Mouse (Mus musculus): Measurements from ENCODE around the gene Lrrc75b.
"Not testable (repeated sequence)": the region's sequence is repeated elsewhere in the genome, so short reads cannot be mapped to it uniquely, and the experiment has no call there.

Lrrc75b gene

GRCm38 (mm10) chr10:75566765-75567164 lies 6.6 kb upstream of the Lrrc75b start:
- not testable (repeated sequence) for DNase-seq

DNA sequence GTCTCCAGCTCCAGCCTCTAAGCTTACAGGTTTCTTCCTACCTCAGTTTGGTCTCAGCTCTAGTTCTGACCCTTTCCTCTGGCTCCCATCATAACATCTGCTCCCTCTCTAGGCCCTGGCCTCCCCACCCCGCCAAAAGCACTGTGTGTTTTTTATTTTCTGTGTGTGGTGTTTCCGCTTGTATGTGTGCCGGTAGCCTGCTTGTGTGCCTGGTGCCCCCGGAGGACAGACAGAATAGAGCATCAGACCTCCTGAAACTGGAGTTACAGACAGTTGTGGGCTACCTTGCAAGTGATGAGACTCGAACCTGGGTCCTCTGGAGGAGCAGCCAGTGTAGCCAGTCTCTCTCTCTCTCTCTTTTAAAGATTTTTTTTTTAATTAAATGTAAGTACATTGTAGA lies 6.2 kb upstream of the Lrrc75b start:
- no peak for DNase-seq

- DNase-seq, result peak; percentile 98
These were observed 5.8 kb upstream of the Lrrc75b start for GRCm38 (mm10) chr10:75565906-75566305.

DNA sequence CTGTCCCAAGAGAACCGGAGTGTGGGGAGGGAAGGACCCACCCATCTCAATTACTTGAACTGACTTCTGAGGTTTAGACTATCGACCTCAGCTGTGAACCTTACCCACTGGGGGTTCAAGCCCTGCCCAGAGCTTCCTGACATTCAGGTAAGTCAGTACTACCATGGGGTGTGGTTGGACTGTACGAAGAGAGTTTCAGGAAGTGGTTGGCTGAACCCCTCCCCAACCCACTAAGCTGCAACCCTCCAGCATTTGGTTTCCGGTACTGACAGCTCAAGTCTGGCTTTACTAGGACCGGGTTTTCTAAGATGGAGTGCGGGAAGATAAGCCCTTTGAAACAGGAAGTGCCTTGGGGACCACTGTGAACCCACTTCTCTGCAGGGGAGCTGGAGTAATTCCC lies 5.3 kb upstream of the Lrrc75b start:
- no peak for DNase-seq

DNA sequence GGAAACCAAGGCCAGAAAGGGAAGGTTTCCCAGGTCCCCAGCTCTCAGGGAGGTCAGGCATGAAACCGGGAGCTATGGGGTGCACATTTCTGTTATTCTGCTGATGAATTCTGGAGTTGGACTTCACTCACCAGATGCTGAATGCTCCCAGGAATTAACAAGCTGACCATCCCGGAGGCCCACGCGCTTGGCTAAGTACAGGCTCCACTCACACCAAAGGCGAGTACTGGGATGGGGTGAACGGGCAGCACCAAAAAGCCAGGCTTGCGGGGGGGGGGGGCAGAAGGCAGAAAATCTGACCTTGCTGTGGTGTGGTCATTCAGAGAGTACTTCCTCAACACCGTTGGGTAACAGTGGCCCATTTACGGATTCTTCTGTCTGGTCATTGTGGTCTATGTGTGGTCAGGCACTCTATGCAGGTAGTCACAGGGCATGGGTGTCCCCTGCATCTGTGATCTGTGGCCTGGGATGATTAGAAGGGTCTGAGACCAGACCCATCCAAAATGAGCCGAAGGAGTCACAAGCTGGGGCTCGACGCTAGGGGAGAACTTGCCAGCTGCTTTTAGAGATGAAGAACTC lies 4.6 kb upstream of the Lrrc75b start:
- DNase-seq, result no peak

- no peak for DNase-seq
These were observed 2.5 kb upstream of the Lrrc75b start for GRCm38 (mm10) chr10:75562596-75562995.

DNA sequence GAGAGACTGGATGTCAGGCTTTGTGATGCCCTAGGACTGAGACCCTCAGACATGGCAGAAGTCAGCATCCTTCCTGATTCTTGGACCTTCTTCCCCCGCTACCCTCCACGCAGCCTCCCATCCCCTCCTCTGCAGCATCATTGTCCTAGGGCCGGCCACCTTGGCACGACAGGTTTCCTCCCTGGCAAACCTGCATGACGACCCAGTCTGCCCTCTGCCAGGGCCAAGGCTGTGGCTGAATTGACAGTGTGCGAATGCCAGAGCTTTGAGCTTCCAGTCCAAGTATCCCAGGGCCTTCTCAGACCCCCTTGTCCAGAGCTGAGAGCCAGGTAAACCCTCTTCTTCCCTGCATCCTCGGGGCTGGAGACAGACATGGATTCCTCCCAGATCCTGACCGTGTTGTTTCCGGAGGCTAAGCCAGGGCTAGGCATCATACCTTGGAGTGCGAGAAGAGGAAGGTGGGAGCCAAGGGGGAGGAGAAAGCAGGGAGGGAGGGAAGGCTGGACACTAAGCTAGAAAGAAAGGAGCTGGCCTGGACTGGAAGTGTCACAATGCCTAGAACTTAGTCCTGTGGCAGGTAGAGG lies 1.0 kb upstream of the Lrrc75b start, which contains the start of gene Ggt1:
Gene Ggt1 (plus strand): TSS at position 534 of the 584 bp plus-strand sequence.
- DNase-seq, result no peak

GRCm38 (mm10) chr10:75560549-75560899 lies 394 bp upstream of the Lrrc75b start:
- DNase-seq, result no peak

- no peak for DNase-seq
These were observed 972 bp downstream of the Lrrc75b start for GRCm38 (mm10) chr10:75559041-75559675.

GRCm38 (mm10) chr10:75558515-75558914 lies 1.6 kb downstream of the Lrrc75b start:
- peak; percentile 45 for DNase-seq

- DNase-seq, result no peak
These were observed 4.1 kb downstream of the Lrrc75b start for GRCm38 (mm10) chr10:75556026-75556425.

DNA sequence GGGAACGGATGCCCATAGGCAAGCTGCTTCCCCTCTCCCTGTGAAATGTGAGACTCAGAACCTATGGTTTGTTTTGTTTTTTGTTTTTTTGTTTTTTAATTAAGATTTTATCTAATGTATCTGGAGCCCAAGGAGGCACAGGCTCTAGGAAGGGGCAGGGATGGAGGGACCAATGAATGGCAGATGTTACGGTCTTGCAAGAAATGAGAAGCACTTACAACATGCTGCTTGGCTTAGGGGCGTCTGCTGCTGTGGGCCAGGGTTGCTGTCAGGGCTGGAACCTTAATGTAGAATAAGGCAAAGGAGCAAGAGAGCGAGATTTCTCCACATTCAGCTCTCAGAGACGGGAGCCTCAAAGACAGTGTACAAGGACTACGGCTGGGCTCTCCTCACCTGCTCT lies 4.6 kb downstream of the Lrrc75b start:
- no peak for DNase-seq

- DNase-seq, result no peak
These were observed 6.0 kb downstream of the Lrrc75b start for GRCm38 (mm10) chr10:75554090-75554489.

GRCm38 (mm10) chr10:75552701-75553450 lies 7.3 kb downstream of the Lrrc75b start:
- DNase-seq, result no peak

DNA sequence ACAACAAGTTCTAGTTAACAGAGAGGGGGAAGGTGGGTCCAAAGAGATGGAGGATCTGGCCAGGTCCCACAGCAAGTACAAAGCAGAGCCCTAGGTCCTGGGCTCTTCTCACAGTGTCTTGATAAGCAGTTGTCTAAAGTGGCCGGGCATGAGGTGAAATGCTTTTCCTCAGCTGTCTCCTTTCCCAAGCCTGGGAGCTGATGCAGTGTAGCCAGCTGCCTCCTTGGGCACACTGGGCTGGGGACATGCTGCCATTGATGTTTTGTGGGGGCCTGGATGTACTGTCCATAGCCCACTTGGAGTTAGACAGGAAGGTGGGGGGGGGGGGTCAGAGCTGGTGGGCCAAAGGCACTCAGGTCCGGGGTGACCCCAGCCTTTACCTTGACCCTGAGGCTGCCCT lies 8.0 kb downstream of the Lrrc75b start:
- no peak for DNase-seq

- DNase-seq, result no peak
These were observed 9.0 kb downstream of the Lrrc75b start for GRCm38 (mm10) chr10:75551175-75551574.

DNA sequence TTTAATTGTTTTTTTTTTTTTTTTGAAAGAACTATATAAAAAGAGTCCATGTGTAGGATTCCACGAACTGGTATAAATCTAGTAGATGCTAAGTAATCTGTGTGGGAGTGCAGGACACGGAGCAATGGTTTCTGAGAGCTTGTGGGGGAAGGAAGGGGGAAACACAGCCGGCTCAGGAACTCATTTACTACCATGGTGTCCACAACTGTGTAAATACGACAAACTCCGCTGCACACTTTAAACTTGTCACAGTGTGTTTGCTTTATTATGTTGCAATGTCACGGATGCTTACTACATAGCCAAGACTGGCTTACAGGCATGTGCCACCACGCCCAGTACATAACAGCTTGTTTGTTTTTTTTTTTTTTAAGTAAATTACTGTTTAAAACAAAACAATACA lies 10.2 kb downstream of the Lrrc75b start:
- DNase-seq, result no peak

GRCm38 (mm10) chr10:75548486-75548885 lies 11.6 kb downstream of the Lrrc75b start:
- DNase-seq, result no peak

DNA sequence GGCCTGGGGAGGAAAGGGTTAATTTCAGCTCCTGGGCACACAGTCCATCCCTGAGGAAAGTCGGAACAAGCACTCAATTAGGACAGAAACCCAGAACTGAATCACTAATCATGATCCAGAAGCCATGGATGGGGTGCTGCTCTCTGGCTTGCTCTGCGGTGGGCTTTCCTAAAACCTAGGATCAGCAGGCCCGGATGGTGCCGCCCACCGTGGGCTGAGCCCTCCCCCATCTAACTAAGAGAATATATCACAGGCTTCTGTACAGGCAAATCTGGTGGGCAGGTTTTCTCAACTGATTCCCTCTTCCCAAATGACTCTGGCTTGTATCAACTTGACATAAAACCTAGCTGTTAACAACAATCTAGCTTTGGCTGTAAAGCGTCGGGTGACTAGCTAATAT lies 12.2 kb downstream of the Lrrc75b start:
- no peak for DNase-seq

- no peak for DNase-seq
These were observed 24.0 kb downstream of the Lrrc75b start for GRCm38 (mm10) chr10:75536123-75536522.

GRCm38 (mm10) chr10:75535423-75535822 lies 24.7 kb downstream of the Lrrc75b start:
- no peak for DNase-seq

- DNase-seq, result no peak
These were observed 25.2 kb downstream of the Lrrc75b start for GRCm38 (mm10) chr10:75534934-75535333.

DNA sequence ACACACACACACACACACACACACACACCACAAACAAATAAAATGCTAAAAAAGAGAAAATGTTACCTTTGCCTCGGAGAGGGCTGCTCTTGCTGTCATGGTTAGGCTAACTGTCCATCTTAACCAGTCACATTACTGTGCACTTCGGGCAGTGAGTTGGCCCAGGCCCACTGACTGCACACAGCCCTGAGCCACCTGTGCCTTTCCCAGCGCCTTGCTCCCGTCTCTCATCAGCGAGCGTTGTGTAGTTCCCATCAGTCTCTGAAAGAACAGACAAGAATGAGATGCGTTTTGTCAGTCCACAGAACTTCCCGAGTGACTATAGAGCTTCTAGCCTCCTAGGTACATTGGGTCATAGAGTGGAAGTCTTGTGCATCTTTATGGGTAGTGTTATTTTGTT lies 25.9 kb downstream of the Lrrc75b start:
- DNase-seq, result no peak

DNA sequence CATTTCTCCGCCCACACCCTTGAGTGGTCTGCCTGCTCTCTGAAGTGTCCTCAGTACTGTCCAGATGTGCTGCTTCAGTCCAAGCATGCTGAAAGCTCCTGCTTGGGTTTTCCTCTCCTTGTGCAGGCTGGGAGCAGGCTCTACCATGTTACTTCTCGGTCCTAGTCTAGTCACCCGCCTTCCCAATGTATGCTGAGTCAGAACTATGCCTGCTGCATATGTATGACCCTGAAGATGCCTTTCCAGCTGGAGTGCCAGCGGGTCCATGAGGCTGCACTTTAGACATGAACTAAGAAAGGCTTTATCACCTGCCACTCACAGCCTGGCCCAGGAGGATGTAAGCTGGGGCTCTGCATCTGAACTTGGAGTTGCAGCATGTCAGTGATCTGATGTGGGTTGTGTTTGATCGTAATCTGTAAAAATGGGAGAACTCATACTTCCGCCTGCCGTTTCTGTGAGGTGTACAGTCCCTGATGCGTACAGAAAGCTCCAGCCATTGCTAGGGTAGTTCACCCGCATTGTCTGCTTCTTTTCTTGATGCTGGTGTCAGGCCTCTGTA lies 28.5 kb downstream of the Lrrc75b start:
- DNase-seq, result no peak
